Comparison of ENCODE assay signal across 8 mouse cellular contexts in genomic region chr10:106468956-106469721, GRCm38 (mm10). TPM values are rescaled to one million over a fixed set of nuclear protein-coding genes. Genes with fewer than 3 reads are reported as not detected.
A peak's percentile ranks its signal among the peaks of the same experiment; 100 is the strongest.
DNase-seq lines count a peak whose midpoint lies in the region; ATAC-seq and TF ChIP-seq lines count a peak whose summit lies in the region.

No protein-coding gene starts in this region.

- no peak for TF ChIP-seq CTCF in testis, adult 2 months (IDR thresholded peaks at IDR 0.05; ENCODE audit: control insufficient read depth, insufficient read depth, insufficient replicate concordance, low read depth, low read length)
- TF ChIP-seq CTCF in thymus, adult 2 months (IDR thresholded peaks at IDR 0.05; ENCODE audit: borderline replicate concordance, control insufficient read depth, extremely low read depth, insufficient read depth, low read length, poor library complexity): no peak

- H3K27me3 ChIP-seq in testis, adult 2 months (ENCODE audit: control insufficient read depth, insufficient read depth, low read length): no peaks in the 10 kb centered on the region
- no peaks in the 10 kb centered on the region for H3K27me3 ChIP-seq in hindbrain, embryonic 16.5 days (replicated peaks; ENCODE audit: control insufficient read depth, insufficient read depth, low read length)
- H3K27me3 ChIP-seq in midbrain, embryonic 12.5 days: 0 out of 2 replicates have a peak, but pooled peaks cover 3% of the 10 kb centered on the region
- H3K27me3 ChIP-seq in thymus, adult 2 months (ENCODE audit: control insufficient read depth, insufficient read depth, low read length): no peaks in the 10 kb centered on the region

- peak overlapping the region; percentile 80 for H3K4me3 ChIP-seq in testis, adult 2 months (ENCODE audit: control insufficient read depth, low read depth, low read length)
- peak overlapping the region; percentile 77 for H3K4me3 ChIP-seq in hindbrain, embryonic 16.5 days (ENCODE audit: low read length)
- peak overlapping the region; percentile 57 for H3K4me3 ChIP-seq in midbrain, embryonic 12.5 days
- no peak overlapping the region for H3K4me3 ChIP-seq in thymus, adult 2 months (ENCODE audit: control insufficient read depth, insufficient read depth, low read length)

- no peak for TF ChIP-seq POLR2A in testis, adult 2 months (IDR thresholded peaks at IDR 0.05; ENCODE audit: control insufficient read depth, low read depth, low read length)
- no peak for TF ChIP-seq POLR2A in thymus, adult 2 months (IDR thresholded peaks at IDR 0.05; ENCODE audit: control insufficient read depth, extremely low read depth, insufficient read depth, low read length, poor library complexity)

- H3K36me3 ChIP-seq in testis, adult 2 months (ENCODE audit: control insufficient read depth, insufficient read depth, low read length): no peaks in the 10 kb centered on the region
- H3K36me3 ChIP-seq in hindbrain, embryonic 16.5 days (ENCODE audit: control insufficient read depth, insufficient read depth, low read length): no peaks in the 10 kb centered on the region
- no peaks in the 10 kb centered on the region for H3K36me3 ChIP-seq in midbrain, embryonic 12.5 days
- H3K36me3 ChIP-seq in thymus, adult 2 months (ENCODE audit: control insufficient read depth, insufficient read depth, low read length): no peaks in the 10 kb centered on the region

- no peak overlapping the region for H3K27ac ChIP-seq in testis, adult 2 months (ENCODE audit: control insufficient read depth, insufficient read depth, low read depth, low read length)
- peak overlapping the region; percentile 94 for H3K27ac ChIP-seq in hindbrain, embryonic 16.5 days (ENCODE audit: low read depth, low read length)
- H3K27ac ChIP-seq in midbrain, embryonic 12.5 days (replicated peaks): peak overlapping the region; percentile 79
- no peak overlapping the region for H3K27ac ChIP-seq in thymus, adult 2 months (ENCODE audit: control insufficient read depth, insufficient read depth, low read length)

- peak overlapping the region; percentile 74 for H3K4me2 ChIP-seq in hindbrain, embryonic 16.5 days (ENCODE audit: low read length)
- H3K4me2 ChIP-seq in midbrain, embryonic 12.5 days (replicated peaks): peak overlapping the region; percentile 69

- 2% methylated on average over 19 of the region's 19 CpGs for WGBS in hindbrain, embryonic 16.5 days
- WGBS in midbrain, embryonic 12.5 days: 2% methylated on average over 19 of the region's 19 CpGs
- 8% methylated on average over 19 of the region's 19 CpGs for WGBS in thymus, adult 2 months

- ATAC-seq in hindbrain, embryonic 16.5 days: peak; percentile 93
- peak; percentile 80 for ATAC-seq in midbrain, embryonic 12.5 days (ENCODE audit: low FRiP score, low read depth)

- DNase-seq in testis, postnatal 14 days (ENCODE audit: low spot score): no peak
- peak; percentile 85 to 87 for DNase-seq in frontal cortex, adult 2 months (ENCODE audit: extremely low spot score in 1 of 2, low spot score in 1 of 2)
- peak; percentile 73 to 80 for DNase-seq in layer of hippocampus, postnatal 36 days
- DNase-seq in thymus, adult 2 months: no peak
- no peak for DNase-seq in ovary, adult 18-20 months (ENCODE audit: low spot score)

- peaks cover 2% of the 10 kb centered on the region for H3K4me1 ChIP-seq in testis, adult 2 months (ENCODE audit: control insufficient read depth, insufficient read depth, low read length)
- peaks cover 5% of the 10 kb centered on the region; the same call in 1 of the 2 replicates for H3K4me1 ChIP-seq in hindbrain, embryonic 16.5 days (ENCODE audit: control insufficient read depth, insufficient read depth, low read depth, low read length)
- H3K4me1 ChIP-seq in midbrain, embryonic 12.5 days: 0 out of 2 replicates have a peak, but pooled peaks cover 3% of the 10 kb centered on the region
- no peaks in the 10 kb centered on the region for H3K4me1 ChIP-seq in thymus, adult 2 months (replicated peaks; ENCODE audit: control insufficient read depth, insufficient read depth, low read length)

- peak overlapping the region; percentile 81 for H3K9ac ChIP-seq in hindbrain, embryonic 16.5 days (ENCODE audit: low read depth, low read length)
- peak overlapping the region; percentile 66 for H3K9ac ChIP-seq in midbrain, embryonic 12.5 days (replicated peaks)

- no peaks in the 10 kb centered on the region for H3K9me3 ChIP-seq in hindbrain, embryonic 16.5 days (ENCODE audit: control insufficient read depth, low read length)
- H3K9me3 ChIP-seq in midbrain, embryonic 12.5 days: no peaks in the 10 kb centered on the region

RNA-seq across cellular contexts. Expression of gene Ppfia2, which starts 1.0 kb away (rescaled TPM):
- 1.1 TPM in 2 replicates for polyA plus RNA-seq in testis, adult 2 months (2012; rRNA removed)
- 57.7 and 66.1 TPM in 2 replicates for polyA plus RNA-seq in frontal cortex, adult 2 months (2012; rRNA removed)
- polyA plus RNA-seq in hindbrain, embryonic 16.5 days (2015; fragmentation: Nextera tagmentation; extraction: Ambion mirVana): 29.3 and 31.5 TPM in 2 replicates
- 100 to 1,000 TPM; 130 to 140 TPM for total RNA-seq in layer of hippocampus, postnatal 36 days (2021)
- 10.1 and 12.3 TPM in 2 replicates for polyA plus RNA-seq in midbrain, embryonic 12.5 days (2016; fragmentation: Nextera tagmentation; extraction: Ambion mirVana)
- polyA plus RNA-seq in thymus, adult 2 months (2012; rRNA removed): 0.01 and 0.03 TPM in 2 replicates

Comparison
In these comparisons a context has a peak if more than half of its experiments do, and no peak if none do; other contexts are left out.
1. H3K27ac ChIP-seq: peak in hindbrain, embryonic 16.5 days (single experiment) and midbrain, embryonic 12.5 days (single experiment); none in testis, adult 2 months (single experiment) and thymus, adult 2 months (single experiment).
2. DNase-seq: peak in frontal cortex, adult 2 months (2 of 2) and layer of hippocampus, postnatal 36 days (2 of 2); none in testis, postnatal 14 days (single experiment), thymus, adult 2 months (single experiment) and ovary, adult 18-20 months (single experiment).